Mouse (Mus musculus): ENCODE results near the gene Tmem107. TPM values are rescaled to one million over a fixed set of nuclear protein-coding genes. Genes with fewer than 3 reads are reported as not detected.

Tmem107 gene
- polyA plus RNA-seq, 1 experiment from 2014 or later, result 48.2 TPM

Other genes with a start within 250 kb of the Tmem107 start
- gene Ndel1, start 198.9 kb upstream of the Tmem107 start, polyA plus RNA-seq (2015; fragmentation: Nextera tagmentation; extraction: Ambion mirVana), result 90.9 and 97.2 TPM in 2 replicates
- gene Rnf222, start 182.3 kb upstream of the Tmem107 start, polyA plus RNA-seq (2015; fragmentation: Nextera tagmentation; extraction: Ambion mirVana), result 0.26 and 0.30 TPM in 2 replicates
- gene Rpl26, start 169.2 kb upstream of the Tmem107 start, polyA plus RNA-seq (2015; fragmentation: Nextera tagmentation; extraction: Ambion mirVana), result 1,181 and 1,252 TPM in 2 replicates
- gene Odf4, start 143.7 kb upstream of the Tmem107 start, polyA plus RNA-seq (2015; fragmentation: Nextera tagmentation; extraction: Ambion mirVana), result not detected in 2 replicates
- gene Arhgef15, start 113.3 kb upstream of the Tmem107 start, polyA plus RNA-seq (2015; fragmentation: Nextera tagmentation; extraction: Ambion mirVana), result 6.7 and 7.2 TPM in 2 replicates
- 4.7 and 4.9 TPM in 2 replicates for gene Slc25a35, start 102.7 kb upstream of the Tmem107 start, polyA plus RNA-seq (2015; fragmentation: Nextera tagmentation; extraction: Ambion mirVana)
- gene Rangrf, start 95.6 kb upstream of the Tmem107 start, polyA plus RNA-seq (2015; fragmentation: Nextera tagmentation; extraction: Ambion mirVana), result 50.1 and 59.3 TPM in 2 replicates
- gene Pfas, start 62.3 kb upstream of the Tmem107 start, polyA plus RNA-seq (2015; fragmentation: Nextera tagmentation; extraction: Ambion mirVana), result 42.7 and 44.4 TPM in 2 replicates
- 53.5 and 55.8 TPM in 2 replicates for gene Ctc1, start 54.9 kb upstream of the Tmem107 start, polyA plus RNA-seq (2015; fragmentation: Nextera tagmentation; extraction: Ambion mirVana)
- 152 and 153 TPM in 2 replicates for gene Aurkb, start 25.2 kb upstream of the Tmem107 start, polyA plus RNA-seq (2015; fragmentation: Nextera tagmentation; extraction: Ambion mirVana)
- 8.9 and 10.3 TPM in 2 replicates for gene Borcs6, start 11.1 kb upstream of the Tmem107 start, polyA plus RNA-seq (2015; fragmentation: Nextera tagmentation; extraction: Ambion mirVana)
- 91.5 and 101 TPM in 2 replicates for gene Vamp2, start 17.7 kb downstream of the Tmem107 start, polyA plus RNA-seq (2015; fragmentation: Nextera tagmentation; extraction: Ambion mirVana)
- gene Per1, start 24.4 kb downstream of the Tmem107 start, polyA plus RNA-seq (2015; fragmentation: Nextera tagmentation; extraction: Ambion mirVana), result 11.1 and 11.5 TPM in 2 replicates
- 0.44 and 0.47 TPM in 2 replicates for gene Hes7, start 49.6 kb downstream of the Tmem107 start, polyA plus RNA-seq (2015; fragmentation: Nextera tagmentation; extraction: Ambion mirVana)
- 0.13 and 0.17 TPM in 2 replicates for gene 9130213A22Rik, start 51.8 kb downstream of the Tmem107 start, polyA plus RNA-seq (2015; fragmentation: Nextera tagmentation; extraction: Ambion mirVana)
- gene Aloxe3, start 55.1 kb downstream of the Tmem107 start, polyA plus RNA-seq (2015; fragmentation: Nextera tagmentation; extraction: Ambion mirVana), result 1.1 TPM in 2 replicates
- 0.21 TPM in 1 of 2 replicates, not detected in the other for gene Alox12b, start 86.2 kb downstream of the Tmem107 start, polyA plus RNA-seq (2015; fragmentation: Nextera tagmentation; extraction: Ambion mirVana)
- gene Alox8, start 127.0 kb downstream of the Tmem107 start, polyA plus RNA-seq (2015; fragmentation: Nextera tagmentation; extraction: Ambion mirVana), result 0.23 and 0.52 TPM in 2 replicates
- gene Gucy2e, start 166.2 kb downstream of the Tmem107 start, polyA plus RNA-seq (2015; fragmentation: Nextera tagmentation; extraction: Ambion mirVana), result 0.45 and 0.62 TPM in 2 replicates

All from embryonic facial prominence, embryonic 13.5 days (tissue).